Mouse (Mus musculus) intestine, postnatal 0 days (tissue): ENCODE results near the gene Six1. TPM values are rescaled to one million over a fixed set of nuclear protein-coding genes. Genes with fewer than 3 reads are reported as not detected.

Source experiments
- ATAC-seq: fragments of 200-750 bp; cut with Nextera tagmentation; 2 replicates; pipeline ENCODE4 v1.8.0; 2017; ENCODE audit warnings: mild to moderate bottlenecking, moderate TSS enrichment, moderate library complexity
- H3K27ac ChIP-seq: fragments of 300-500 bp; sonication (generic); 2 replicates; pipeline ENCODE4 v1.5.1; 2014; ENCODE audit warnings: mild to moderate bottlenecking, low read depth, low read length, moderate library complexity
- H3K27me3 ChIP-seq: fragments of 300-500 bp; sonication (generic); replicated peaks from 2 replicates; pipeline ENCODE4 v1.6.1; 2014; ENCODE audit warnings: low read length, mixed read lengths; ENCODE audit not compliant: control insufficient read depth, insufficient read depth
- H3K36me3 ChIP-seq: fragments of 300-500 bp; sonication (generic); 2 replicates; pipeline ENCODE4 v1.6.1; 2014; ENCODE audit warnings: mild to moderate bottlenecking, moderate library complexity; ENCODE audit not compliant: control insufficient read depth, insufficient read depth
- H3K4me1 ChIP-seq: fragments of 300-500 bp; sonication (generic); replicated peaks from 2 replicates; pipeline ENCODE4 v1.6.1; 2014; ENCODE audit warnings: antibody characterized with exemption, low read length, mixed read lengths; ENCODE audit not compliant: control insufficient read depth, insufficient read depth
- H3K4me2 ChIP-seq: fragments of 300-500 bp; sonication (generic); replicated peaks from 2 replicates; pipeline ENCODE4 v1.6.1; 2014; ENCODE audit warnings: low read depth, mild to moderate bottlenecking, moderate library complexity
- H3K4me3 ChIP-seq: fragments of 300-500 bp; sonication (generic); 2 replicates; pipeline ENCODE4 v1.5.1; 2014; ENCODE audit warnings: low read depth, low read length
- H3K9ac ChIP-seq: fragments of 300-500 bp; sonication (generic); 2 replicates; pipeline ENCODE4 v1.6.1; 2014; ENCODE audit warnings: mild to moderate bottlenecking, low read depth, low read length
- H3K9me3 ChIP-seq: fragments of 300-500 bp; sonication (generic); 2 replicates; pipeline ENCODE4 v1.6.1; 2016; ENCODE audit warnings: mixed run types; ENCODE audit not compliant: control insufficient read depth
- CTCF ChIP-seq: sonication (generic); IDR thresholded peaks from 2 replicates; pipeline ENCODE4 v1.5.1; 2016; ENCODE audit warnings: low read depth, mild to moderate bottlenecking, control low read depth, antibody characterized with exemption, moderate library complexity
- WGBS: fragments of 180-500 bp; shearing (Covaris S2); extraction: QIAGEN DNeasy Blood & Tissue Kit; methylation state at CpG from one replicate; pipeline ENCODE4 v1.1.7; 2014; 5-methylcytosine and 5-hydroxymethylcytosine counted together
- polyA plus RNA-seq: library from polyadenylated mRNA; unstranded; fragments of >200 nt; fragmentation: Nextera tagmentation; extraction: Ambion mirVana; gene quantifications from 2 replicates; pipeline ENCODE4 v1.2.1, GENCODE M21; 2015

The Six1 gene
- polyA plus RNA-seq, 1 experiment from 2014 or later, result not detected

DNA sequence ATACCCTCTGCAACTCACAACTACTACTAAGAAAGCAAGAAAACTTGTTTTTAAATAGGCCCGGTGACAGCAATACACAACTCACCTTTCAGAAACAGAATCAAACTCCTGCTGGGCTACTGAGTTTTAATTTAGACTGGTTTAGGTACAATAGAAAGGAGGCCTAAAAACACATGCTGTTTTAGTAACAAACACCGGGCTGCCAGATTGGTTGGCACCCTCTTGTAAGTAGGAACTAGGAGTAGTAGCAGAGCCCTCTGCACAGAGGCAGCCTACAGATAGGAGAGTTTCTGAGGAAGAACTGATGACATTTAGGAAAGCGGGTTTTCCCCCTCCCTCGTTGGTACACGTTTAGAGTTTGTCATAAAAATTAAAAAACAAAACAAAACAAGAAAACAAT is 11.3 kb downstream of the Six1 start:
- H3K27me3 ChIP-seq, result peaks cover 99% of the 10 kb centered on the region
- H3K4me3 ChIP-seq, result no peak overlapping the region
- 6% methylated on average over 5 of the region's 5 CpGs for WGBS
- H3K4me2 ChIP-seq, result no peak overlapping the region
- no peak for ATAC-seq
- TF ChIP-seq CTCF, result no peak
- no peaks in the 10 kb centered on the region; the same call in 1 of the 2 replicates for H3K4me1 ChIP-seq
- no peaks in the 10 kb centered on the region for H3K9me3 ChIP-seq
- H3K36me3 ChIP-seq, result no peaks in the 10 kb centered on the region
- H3K9ac ChIP-seq, result no peak overlapping the region
- no peak overlapping the region for H3K27ac ChIP-seq

DNA sequence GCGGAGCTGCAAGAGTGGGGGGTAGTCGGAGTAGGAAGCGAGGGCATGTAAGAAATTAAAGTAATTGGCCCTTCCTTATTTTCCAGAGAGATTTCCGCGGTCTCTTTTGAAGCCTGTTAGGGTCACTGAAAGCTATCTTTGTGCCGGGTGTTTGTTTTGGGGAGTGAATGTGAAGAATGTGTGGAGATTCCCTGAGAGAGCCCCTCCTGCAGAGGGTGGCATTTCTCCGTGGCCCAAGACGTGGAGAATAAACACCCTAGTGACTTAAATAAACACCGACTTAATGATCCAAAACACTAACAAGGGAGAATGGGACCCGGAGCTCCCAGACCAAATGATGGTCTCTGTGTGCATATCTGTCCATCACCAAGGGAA is 12.4 kb downstream of the Six1 start:
- H3K27me3 ChIP-seq, result peaks cover 96% of the 10 kb centered on the region
- WGBS, result 1% methylated on average over 10 of the region's 10 CpGs
- H3K36me3 ChIP-seq, result no peaks in the 10 kb centered on the region
- no peaks in the 10 kb centered on the region for H3K9me3 ChIP-seq
- no peak for TF ChIP-seq CTCF
- no peak overlapping the region for H3K4me2 ChIP-seq
- no peak for ATAC-seq
- no peaks in the 10 kb centered on the region; the same call in 1 of the 2 replicates for H3K4me1 ChIP-seq
- H3K9ac ChIP-seq, result no peak overlapping the region
- no peak overlapping the region for H3K27ac ChIP-seq
- H3K4me3 ChIP-seq, result no peak overlapping the region

DNA sequence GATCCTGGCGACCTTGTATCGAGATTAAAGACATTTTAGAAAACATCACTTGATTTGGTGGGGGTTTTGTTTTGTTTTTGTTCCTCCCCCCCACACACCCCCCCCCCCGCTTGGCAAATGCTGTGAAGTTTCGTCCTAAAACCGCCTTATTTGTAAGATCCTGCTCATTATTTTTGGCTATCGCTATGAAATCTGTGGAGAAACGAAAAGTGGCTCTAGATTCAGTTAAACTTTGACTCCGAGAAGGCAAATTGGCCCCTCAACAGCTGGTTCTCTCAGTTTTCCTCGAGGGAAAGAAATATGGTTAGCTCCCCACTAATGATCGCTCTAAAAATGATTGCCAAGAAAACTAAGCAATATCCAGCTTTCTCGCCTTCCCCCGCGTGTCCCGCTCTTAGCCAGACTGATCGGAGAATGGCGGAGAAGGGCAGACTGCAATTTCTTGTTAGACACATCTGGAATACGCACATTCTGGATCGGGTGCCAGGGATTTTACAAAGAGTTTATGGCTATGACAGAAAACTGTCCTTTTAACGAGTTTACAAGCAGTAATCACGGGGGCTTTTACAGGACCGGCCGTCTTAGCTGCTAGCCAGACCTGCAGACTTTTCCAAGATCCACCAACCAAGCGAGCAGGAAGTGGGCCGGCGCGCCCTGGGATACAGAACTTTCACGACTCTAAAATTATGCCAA is 13.0 kb downstream of the Six1 start:
- Histone ChIP-seq H3K9ac (no peak overlapping the region), H3K36me3 (no peaks in the 10 kb centered on the region), H3K4me3 (no peak overlapping the region), H3K27ac (no peak overlapping the region), H3K27me3 (peaks cover 96% of the 10 kb centered on the region), H3K9me3 (no peaks in the 10 kb centered on the region), H3K4me2 (no peak overlapping the region), H3K4me1 (no peaks in the 10 kb centered on the region; the same call in 1 of the 2 replicates)
- no peak for ATAC-seq
- TF ChIP-seq CTCF, result no peak
- 3% methylated on average over 27 of the region's 27 CpGs for WGBS

DNA sequence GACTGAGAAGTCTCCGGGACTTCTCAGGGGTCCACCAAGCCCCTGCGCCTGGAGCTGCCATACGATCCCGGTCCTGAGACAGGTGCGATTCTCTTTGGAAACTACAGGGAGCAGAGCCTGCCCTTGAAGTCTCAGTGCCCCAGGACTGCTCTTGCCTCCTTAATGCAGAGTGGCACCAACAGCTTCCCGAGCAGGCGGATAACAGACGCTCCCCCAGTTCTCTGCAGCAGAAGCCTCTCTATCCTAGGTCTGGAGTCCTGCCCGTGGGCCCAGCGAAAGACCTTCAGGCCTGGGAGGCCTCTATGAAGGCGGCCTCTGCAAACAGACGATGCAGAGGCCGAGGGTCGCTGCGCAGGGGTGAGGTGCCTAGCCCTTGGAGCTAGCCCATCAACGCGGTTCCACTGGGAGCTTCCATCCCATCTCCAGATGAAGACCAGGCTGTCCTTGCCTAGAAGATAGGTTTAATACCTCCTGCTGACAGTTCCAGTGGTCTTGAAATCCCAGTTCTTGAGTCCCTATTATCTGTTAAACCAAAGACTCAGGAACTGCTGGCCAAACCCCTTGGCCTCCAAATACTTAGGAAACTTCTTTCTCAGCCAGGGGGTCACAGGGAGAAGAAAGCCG is 13.6 kb downstream of the Six1 start:
- no peak for ATAC-seq
- no peak for TF ChIP-seq CTCF
- 1% methylated on average over 18 of the region's 18 CpGs for WGBS
- Histone ChIP-seq H3K36me3 (no peaks in the 10 kb centered on the region), H3K9ac (no peak overlapping the region), H3K4me1 (no peaks in the 10 kb centered on the region), H3K9me3 (no peaks in the 10 kb centered on the region), H3K4me2 (no peak overlapping the region), H3K4me3 (no peak overlapping the region), H3K27me3 (peaks cover 95% of the 10 kb centered on the region), H3K27ac (no peak overlapping the region)

DNA sequence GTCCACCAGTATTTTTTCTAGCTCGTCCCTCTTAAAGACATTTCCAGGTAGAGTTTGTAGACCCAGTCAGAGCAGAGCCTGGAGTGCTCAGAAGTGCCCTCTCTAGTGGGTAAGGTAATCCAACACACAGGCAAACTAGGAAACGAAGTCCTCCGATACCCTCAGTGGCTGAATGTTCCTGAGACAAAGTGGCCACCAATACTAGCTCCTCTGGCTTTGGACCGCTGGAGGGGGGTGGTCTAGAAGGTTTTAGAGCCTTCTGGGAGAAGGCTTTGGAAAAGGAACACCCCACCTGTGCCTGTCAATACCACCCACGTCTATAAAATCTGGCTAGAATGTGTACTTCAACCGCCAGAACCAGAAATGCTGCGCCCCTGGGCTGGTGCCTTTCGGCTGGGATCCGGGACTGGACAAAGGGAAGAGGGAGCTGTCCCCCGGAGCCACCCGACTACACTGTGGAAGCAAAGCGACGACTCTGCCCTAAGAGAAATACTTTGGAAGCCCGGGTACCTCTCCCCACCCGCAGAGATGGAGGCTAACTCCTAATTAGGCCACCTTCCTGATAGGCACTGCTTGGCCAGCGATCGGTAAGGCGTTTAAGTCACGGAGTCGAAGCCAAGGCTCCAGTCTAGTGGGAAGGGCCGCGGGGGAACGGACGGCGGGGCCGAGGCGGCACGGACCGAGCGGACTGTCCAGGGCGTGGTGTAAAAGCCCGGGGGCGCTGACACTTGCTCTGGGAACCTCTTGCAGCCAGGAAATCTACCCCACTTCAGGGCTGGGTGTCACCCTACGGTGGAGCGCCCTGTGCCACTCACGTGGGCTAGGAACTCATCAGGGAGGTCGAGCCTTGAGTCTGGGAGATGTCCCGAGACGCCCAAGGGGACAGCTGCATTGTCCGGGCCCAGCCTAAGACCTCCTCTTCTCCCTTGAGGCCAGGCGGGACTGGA is 14.4 kb downstream of the Six1 start:
- no peak for ATAC-seq
- Histone ChIP-seq H3K9ac (no peak overlapping the region), H3K27ac (no peak overlapping the region), H3K27me3 (peaks cover 95% of the 10 kb centered on the region), H3K4me3 (no peak overlapping the region), H3K9me3 (no peaks in the 10 kb centered on the region), H3K36me3 (no peaks in the 10 kb centered on the region), H3K4me2 (no peak overlapping the region), H3K4me1 (no peaks in the 10 kb centered on the region)
- WGBS, result 1% methylated on average over 41 of the region's 41 CpGs
- TF ChIP-seq CTCF, result no peak

DNA sequence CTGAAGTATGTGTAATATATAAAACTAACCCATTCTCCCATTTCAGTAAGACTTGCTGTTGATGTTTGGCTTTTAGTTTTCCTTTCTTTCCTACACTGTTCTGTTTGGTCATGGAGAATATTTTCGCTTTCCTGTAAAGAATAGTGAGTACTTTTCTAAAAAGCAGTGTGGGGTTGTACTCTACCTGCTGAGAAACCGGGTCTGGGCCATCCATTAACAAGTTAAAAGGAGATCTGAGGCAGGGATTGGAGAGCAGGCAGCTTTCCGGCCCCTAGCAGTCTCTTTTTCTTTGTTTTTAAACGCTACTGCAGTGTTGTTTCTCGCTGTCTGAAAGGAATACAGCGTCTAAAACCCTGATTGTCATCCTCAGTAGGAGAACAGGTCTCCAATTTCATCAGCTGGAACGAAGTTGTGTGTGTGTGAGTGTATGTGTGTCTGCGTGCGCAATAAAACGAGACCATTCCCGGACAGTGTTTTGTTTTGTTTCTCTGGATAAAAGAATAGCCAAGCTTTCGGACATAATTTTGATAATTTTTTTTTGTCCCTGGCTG is 15.2 kb downstream of the Six1 start:
- WGBS, result 3% methylated on average over 12 of the region's 12 CpGs

More for the DNA sequence above, 15.2 kb downstream of the Six1 start:
- Histone ChIP-seq H3K4me1 (no peaks in the 10 kb centered on the region), H3K4me2 (no peak overlapping the region), H3K27me3 (peaks cover 94% of the 10 kb centered on the region), H3K4me3 (no peak overlapping the region), H3K36me3 (no peaks in the 10 kb centered on the region), H3K9ac (no peak overlapping the region), H3K9me3 (no peaks in the 10 kb centered on the region), H3K27ac (no peak overlapping the region)
- TF ChIP-seq CTCF, result no peak
- ATAC-seq, result no peak
